Mouse (Mus musculus): ENCODE measurements around the gene Pde1c. TPM values are rescaled to one million over a fixed set of nuclear protein-coding genes. Genes with fewer than 3 reads are reported as not detected.

Gene Pde1c
- total RNA-seq (2023): under 1 TPM; 0.33 to 0.44 TPM

DNA sequence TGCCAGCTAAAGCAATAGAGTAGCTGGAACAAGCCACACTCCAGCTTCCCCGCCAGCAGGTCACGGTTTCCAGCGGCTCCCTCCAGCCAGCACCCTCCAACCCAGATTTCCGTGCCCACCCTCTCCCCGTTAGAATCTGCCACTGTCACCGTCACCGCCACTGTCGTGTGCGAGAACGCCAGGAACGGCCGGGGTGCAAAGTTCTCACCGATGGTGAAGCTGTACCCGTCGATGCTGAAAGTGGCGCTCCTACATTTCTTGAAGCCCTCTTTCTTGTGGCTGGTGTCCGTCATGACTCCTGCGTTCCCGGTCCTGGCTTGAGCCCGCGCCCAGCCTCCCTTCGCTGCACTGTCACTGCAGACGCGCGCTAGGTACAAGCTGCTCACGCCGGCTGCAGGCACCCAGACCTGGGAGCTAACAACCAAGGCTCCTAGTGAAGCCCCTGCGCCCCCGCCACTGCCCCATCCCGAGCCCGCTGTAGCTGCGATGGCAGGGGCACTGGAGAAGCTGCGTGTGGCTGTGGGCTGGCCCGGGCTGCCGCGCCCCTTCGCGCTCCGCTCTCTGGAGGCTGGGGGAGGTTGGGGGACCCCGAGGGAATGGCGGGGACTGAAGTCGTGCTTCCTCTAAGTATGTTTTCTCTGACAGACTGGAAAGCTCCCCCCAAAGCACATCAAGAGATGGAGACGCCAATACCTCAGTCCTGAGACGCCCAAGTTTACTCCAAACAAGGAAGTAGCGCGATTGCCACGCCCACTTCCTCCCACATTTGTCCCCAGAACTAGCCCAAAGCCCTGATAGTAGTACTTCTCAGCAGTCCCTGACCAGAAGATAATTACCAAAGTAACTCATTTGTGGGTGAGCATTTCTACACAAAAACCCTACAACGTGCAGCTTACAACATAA is at the start of gene Pde1c:
Gene Pde1c, minus strand, starts transcription at position 634 of the 903 bp plus-strand sequence.

Other genes with a start within 250 kb of the Pde1c start
- 10 to 100 TPM; 33.7 to 35.0 TPM for gene Lsm5, start 135.6 kb upstream of the Pde1c start, total RNA-seq (2023)
- 100 to 1,000 TPM; 112 to 115 TPM for gene Avl9, start 145.8 kb upstream of the Pde1c start, total RNA-seq (2023)
- 100 to 1,000 TPM in 1 of 2 experiments, 10 to 100 TPM in 1; 87.4 to 102 TPM for gene Kbtbd2, start 228.7 kb upstream of the Pde1c start, total RNA-seq (2023)